19 mouse cellular contexts compared by ENCODE assay signal in genomic region chr4:104027239-104027638, GRCm38 (mm10).
DNase-seq lines count a peak whose midpoint lies in the region; ATAC-seq and TF ChIP-seq lines count a peak whose summit lies in the region.
"Had no signal": no experiment of that assay in that cellular context is flagged by ENCODE, and none has a peak within 500 bp of the region (broad histone marks: within the 10 kb centered on the region; RNA-seq: fewer than 3 reads in every experiment).

No protein-coding gene starts in this region.

- H3K36me3 ChIP-seq in intestine, embryonic 16.5 days (ENCODE audit: control insufficient read depth, insufficient read depth, low read length), result no peaks in the 10 kb centered on the region
- H3K36me3 ChIP-seq in intestine, postnatal 0 days (ENCODE audit: control insufficient read depth, insufficient read depth), result no peaks in the 10 kb centered on the region
- no peaks in the 10 kb centered on the region for H3K36me3 ChIP-seq in midbrain, embryonic 12.5 days
- no peaks in the 10 kb centered on the region for H3K36me3 ChIP-seq in midbrain, embryonic 16.5 days (ENCODE audit: control insufficient read depth, insufficient read depth, low read length)
- no peaks in the 10 kb centered on the region for H3K36me3 ChIP-seq in stomach, embryonic 16.5 days (ENCODE audit: control insufficient read depth, insufficient read depth, low read length)
- no peaks in the 10 kb centered on the region for H3K36me3 ChIP-seq in stomach, postnatal 0 days (ENCODE audit: control insufficient read depth, insufficient read depth, low read length)
- H3K36me3 ChIP-seq: embryonic facial prominence, embryonic 10.5 days; embryonic facial prominence, embryonic 12.5 days; forebrain, embryonic 15.5 days had no signal

- TF ChIP-seq CTCF in intestine, postnatal 0 days (IDR thresholded peaks at IDR 0.05; ENCODE audit: low read depth), result no peak
- TF ChIP-seq CTCF in stomach, postnatal 0 days (IDR thresholded peaks at IDR 0.05; ENCODE audit: low read depth), result no peak

- no peak overlapping the region for H3K4me3 ChIP-seq in intestine, embryonic 16.5 days (ENCODE audit: low read length)
- no peak overlapping the region for H3K4me3 ChIP-seq in intestine, postnatal 0 days (ENCODE audit: low read depth, low read length)
- H3K4me3 ChIP-seq in midbrain, embryonic 12.5 days, result no peak overlapping the region
- no peak overlapping the region for H3K4me3 ChIP-seq in midbrain, embryonic 16.5 days (ENCODE audit: low read depth, low read length)
- no peak overlapping the region for H3K4me3 ChIP-seq in stomach, embryonic 16.5 days (replicated peaks; ENCODE audit: low read length)
- no peak overlapping the region for H3K4me3 ChIP-seq in stomach, postnatal 0 days (ENCODE audit: low read depth, low read length)
- H3K4me3 ChIP-seq: embryonic facial prominence, embryonic 10.5 days; embryonic facial prominence, embryonic 12.5 days; forebrain, embryonic 13.5 days; forebrain, embryonic 15.5 days had no signal

- H3K4me1 ChIP-seq in intestine, embryonic 16.5 days (ENCODE audit: control insufficient read depth, insufficient read depth, low read length), result no peaks in the 10 kb centered on the region
- H3K4me1 ChIP-seq in intestine, postnatal 0 days (replicated peaks; ENCODE audit: control insufficient read depth, insufficient read depth, low read length), result no peaks in the 10 kb centered on the region
- no peaks in the 10 kb centered on the region for H3K4me1 ChIP-seq in midbrain, embryonic 12.5 days
- H3K4me1 ChIP-seq in midbrain, embryonic 16.5 days (ENCODE audit: control insufficient read depth, insufficient read depth, low read length), result peaks cover 9% of the 10 kb centered on the region; the same call in 1 of the 2 replicates
- H3K4me1 ChIP-seq in stomach, embryonic 16.5 days (ENCODE audit: control insufficient read depth, insufficient read depth, low read length), result 0 out of 2 replicates have a peak, but pooled peaks cover 3% of the 10 kb centered on the region
- H3K4me1 ChIP-seq in stomach, postnatal 0 days (replicated peaks; ENCODE audit: control insufficient read depth, insufficient read depth), result no peaks in the 10 kb centered on the region
- H3K4me1 ChIP-seq: embryonic facial prominence, embryonic 10.5 days; embryonic facial prominence, embryonic 12.5 days; forebrain, embryonic 15.5 days had no signal

- H3K4me2 ChIP-seq in intestine, embryonic 16.5 days (ENCODE audit: low read depth, low read length), result no peak overlapping the region
- H3K4me2 ChIP-seq in intestine, postnatal 0 days (replicated peaks; ENCODE audit: low read depth), result no peak overlapping the region
- H3K4me2 ChIP-seq in midbrain, embryonic 12.5 days (replicated peaks), result no peak overlapping the region
- H3K4me2 ChIP-seq in midbrain, embryonic 16.5 days (ENCODE audit: low read length), result no peak overlapping the region
- no peak overlapping the region for H3K4me2 ChIP-seq in stomach, embryonic 16.5 days (ENCODE audit: low read depth, low read length)
- no peak overlapping the region for H3K4me2 ChIP-seq in stomach, postnatal 0 days (replicated peaks; ENCODE audit: low read depth)
- H3K4me2 ChIP-seq: embryonic facial prominence, embryonic 12.5 days; forebrain, embryonic 13.5 days; forebrain, embryonic 15.5 days had no signal

- 0 out of 2 replicates have a peak, but pooled peaks have one; percentile 26 for ATAC-seq in intestine, embryonic 16.5 days
- ATAC-seq in intestine, postnatal 0 days, result no peak
- ATAC-seq in midbrain, embryonic 12.5 days (ENCODE audit: low FRiP score, low read depth), result peak; percentile 69; the same call in 1 of the 2 replicates
- no peak for ATAC-seq in midbrain, embryonic 16.5 days
- ATAC-seq in stomach, embryonic 16.5 days (ENCODE audit: insufficient read depth, low FRiP score), result peak; percentile 53; the same call in 1 of the 2 replicates
- no peak for ATAC-seq in stomach, postnatal 0 days (ENCODE audit: low FRiP score, low TSS enrichment)
- ATAC-seq: forebrain, embryonic 13.5 days; forebrain, embryonic 15.5 days had no signal

- 69% methylated on average over 1 of the region's 1 CpGs for WGBS in intestine, embryonic 16.5 days
- 79% methylated on average over 1 of the region's 1 CpGs for WGBS in intestine, postnatal 0 days
- WGBS in midbrain, embryonic 12.5 days, result 90% methylated on average over 1 of the region's 1 CpGs
- 86% methylated on average over 1 of the region's 1 CpGs for WGBS in midbrain, embryonic 16.5 days
- WGBS in stomach, embryonic 16.5 days, result 58% methylated on average over 1 of the region's 1 CpGs
- 52% methylated on average over 1 of the region's 1 CpGs for WGBS in stomach, postnatal 0 days

- no peak overlapping the region for H3K9ac ChIP-seq in intestine, embryonic 16.5 days (ENCODE audit: low read depth, low read length)
- no peak overlapping the region for H3K9ac ChIP-seq in intestine, postnatal 0 days (ENCODE audit: low read depth, low read length)
- H3K9ac ChIP-seq in midbrain, embryonic 12.5 days (replicated peaks), result no peak overlapping the region
- H3K9ac ChIP-seq in midbrain, embryonic 16.5 days (ENCODE audit: low read depth, low read length), result no peak overlapping the region
- no peak overlapping the region for H3K9ac ChIP-seq in stomach, embryonic 16.5 days (ENCODE audit: low read length)
- H3K9ac ChIP-seq in stomach, postnatal 0 days (ENCODE audit: low read length), result no peak overlapping the region
- H3K9ac ChIP-seq: embryonic facial prominence, embryonic 12.5 days; forebrain, embryonic 13.5 days; forebrain, embryonic 15.5 days had no signal

- no peaks in the 10 kb centered on the region for H3K9me3 ChIP-seq in intestine, embryonic 16.5 days (ENCODE audit: control insufficient read depth, low read length)
- H3K9me3 ChIP-seq in intestine, postnatal 0 days (ENCODE audit: control insufficient read depth), result no peaks in the 10 kb centered on the region
- no peaks in the 10 kb centered on the region for H3K9me3 ChIP-seq in midbrain, embryonic 12.5 days
- H3K9me3 ChIP-seq in midbrain, embryonic 16.5 days (replicated peaks; ENCODE audit: control insufficient read depth, low read length, poor library complexity, severe bottlenecking), result no peaks in the 10 kb centered on the region
- no peaks in the 10 kb centered on the region for H3K9me3 ChIP-seq in stomach, embryonic 16.5 days (replicated peaks; ENCODE audit: control insufficient read depth, low read length)
- no peaks in the 10 kb centered on the region for H3K9me3 ChIP-seq in stomach, postnatal 0 days (ENCODE audit: control insufficient read depth, low read length)
- H3K9me3 ChIP-seq: embryonic facial prominence, embryonic 10.5 days; embryonic facial prominence, embryonic 12.5 days; forebrain, embryonic 13.5 days; forebrain, embryonic 15.5 days had no signal

- no peak for DNase-seq in stomach, postnatal 0 days (ENCODE audit: low spot score)
- DNase-seq in kidney, postnatal 25 days, result no peak
- DNase-seq: adrenal gland, adult 2 months; adrenal gland, postnatal 10 days; adrenal gland, postnatal 25 days; cerebellum, adult 11-12 months; cerebellum, adult 2 months; cerebellum, adult 9-10 months; cerebellum, postnatal 10 days; cerebellum, postnatal 25 days had no signal

- no peak for TF ChIP-seq EP300 in stomach, postnatal 0 days (optimal IDR thresholded peaks at IDR 0.05)

- H3K27ac ChIP-seq in intestine, embryonic 16.5 days (ENCODE audit: low read length), result no peak overlapping the region
- no peak overlapping the region for H3K27ac ChIP-seq in intestine, postnatal 0 days (ENCODE audit: low read depth, low read length)
- H3K27ac ChIP-seq in midbrain, embryonic 12.5 days (replicated peaks), result no peak overlapping the region
- H3K27ac ChIP-seq in midbrain, embryonic 16.5 days (ENCODE audit: low read length), result no peak overlapping the region
- no peak overlapping the region for H3K27ac ChIP-seq in stomach, embryonic 16.5 days (ENCODE audit: low read length)
- no peak overlapping the region for H3K27ac ChIP-seq in stomach, postnatal 0 days (replicated peaks)
- H3K27ac ChIP-seq: embryonic facial prominence, embryonic 10.5 days; embryonic facial prominence, embryonic 12.5 days; forebrain, embryonic 13.5 days; forebrain, embryonic 15.5 days had no signal

- H3K27me3 ChIP-seq in intestine, embryonic 16.5 days (replicated peaks; ENCODE audit: control insufficient read depth, insufficient read depth, low read length), result no peaks in the 10 kb centered on the region
- no peaks in the 10 kb centered on the region for H3K27me3 ChIP-seq in intestine, postnatal 0 days (replicated peaks; ENCODE audit: control insufficient read depth, insufficient read depth, low read length)
- no peaks in the 10 kb centered on the region for H3K27me3 ChIP-seq in midbrain, embryonic 12.5 days
- H3K27me3 ChIP-seq in midbrain, embryonic 16.5 days (ENCODE audit: control insufficient read depth, insufficient read depth, low read depth, low read length), result no peaks in the 10 kb centered on the region
- H3K27me3 ChIP-seq in stomach, embryonic 16.5 days (ENCODE audit: control insufficient read depth, insufficient read depth, low read length), result no peaks in the 10 kb centered on the region
- no peaks in the 10 kb centered on the region for H3K27me3 ChIP-seq in stomach, postnatal 0 days (ENCODE audit: control insufficient read depth, insufficient read depth, low read length)
- H3K27me3 ChIP-seq: embryonic facial prominence, embryonic 12.5 days; forebrain, embryonic 13.5 days; forebrain, embryonic 15.5 days had no signal

Comparison
In these comparisons a context has a peak if more than half of its experiments do, and no peak if none do; other contexts are left out.
1. ATAC-seq: peak in intestine, embryonic 16.5 days (single experiment), midbrain, embryonic 12.5 days (single experiment) and stomach, embryonic 16.5 days (single experiment); none in intestine, postnatal 0 days (single experiment), midbrain, embryonic 16.5 days (single experiment) and stomach, postnatal 0 days (single experiment).